Mouse (Mus musculus): ENCODE measurements around the gene Gm4201. TPM values are rescaled to one million over a fixed set of nuclear protein-coding genes. Genes with fewer than 3 reads are reported as not detected.
"Not testable (repeated sequence)": the region's sequence is repeated elsewhere in the genome, so short reads cannot be mapped to it uniquely, and the experiment has no call there.

Gm4201 gene
- not detected for total RNA-seq (2021)

DNA sequence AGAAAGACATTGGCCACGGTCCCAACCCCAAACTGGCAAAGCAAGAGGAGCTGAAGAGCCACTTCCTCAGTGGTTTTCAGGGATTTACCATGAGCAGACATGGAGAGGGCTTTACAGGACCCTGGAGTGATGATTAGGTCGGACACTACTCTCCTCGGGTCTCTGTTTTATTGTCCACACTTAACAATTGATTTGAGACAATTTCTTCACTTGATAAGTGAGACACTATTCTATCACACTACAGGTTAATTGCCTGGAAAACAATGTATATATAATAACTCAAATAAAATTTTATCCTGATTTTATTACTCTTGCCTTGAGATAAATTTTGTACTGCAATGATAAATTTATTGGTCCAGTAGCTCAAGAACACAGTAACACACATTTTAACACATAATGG, at the start of gene Gm4201:
Gm4201 (minus strand) TSS at position 101 of the 400 bp plus-strand sequence.
- DNase-seq (ENCODE audit: low spot score in 2 of 2); intact Hi-C loops (cut with DNase I): not testable (repeated sequence)

- intact Hi-C loops (cut with DNase I); DNase-seq (ENCODE audit: low spot score in 2 of 2): not testable (repeated sequence)
Measured at GRCm38 (mm10) chr7:22588027-22588426, 22.9 kb upstream of the Gm4201 start, which contains the start of gene Gm4565. TSS of gene Gm4565 (minus strand) at chr7:22588127.

DNA sequence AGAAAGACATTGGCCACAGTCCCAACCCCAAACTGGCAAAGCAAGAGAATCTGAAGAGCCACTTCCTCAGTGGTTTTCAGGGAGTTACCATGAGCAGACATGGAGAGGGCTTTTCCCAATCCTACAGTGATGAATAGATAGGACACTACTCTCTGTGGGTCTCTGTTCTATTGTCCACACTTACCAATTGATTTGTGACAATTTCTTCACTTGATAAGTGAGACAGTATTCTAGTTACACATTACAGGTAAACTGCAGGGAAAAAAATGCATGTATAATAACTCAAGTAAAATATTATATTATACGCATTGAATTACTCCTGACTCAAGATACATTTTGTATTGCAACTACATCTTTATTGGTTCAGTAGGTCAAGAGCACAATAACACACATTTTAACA, 30.4 kb downstream of the Gm4201 start, which contains the start of gene Gm8677:
Gm8677 (minus strand) TSS at position 101 of the 400 bp plus-strand sequence.
- intact Hi-C loops (cut with DNase I); DNase-seq (ENCODE audit: low spot score in 2 of 2): not testable (repeated sequence)

GRCm38 (mm10) chr7:22522667-22523066, 42.5 kb downstream of the Gm4201 start, which contains the start of gene Vmn1r152:
TSS of gene Vmn1r152 (plus strand) at chr7:22522967.
- intact Hi-C loops (cut with DNase I); DNase-seq (ENCODE audit: low spot score in 2 of 2): not testable (repeated sequence)

Other genes starting within 250 kb of the Gm4201 start
- not detected for gene Gm4187, start 235.6 kb downstream of the Gm4201 start, total RNA-seq (2021)
- gene Gm8660, start 194.3 kb downstream of the Gm4201 start, total RNA-seq (2021): not detected
- gene Vmn1r148, start 151.8 kb downstream of the Gm4201 start, total RNA-seq (2021): not detected
- not detected for gene Vmn1r149, start 127.1 kb downstream of the Gm4201 start, total RNA-seq (2021)
- gene Gm10665, start 101.3 kb downstream of the Gm4201 start, total RNA-seq (2021): not detected
- not detected for gene Vmn1r151, start 65.7 kb downstream of the Gm4201 start, total RNA-seq (2021)
- not detected for gene Vmn1r152, start 42.4 kb downstream of the Gm4201 start, total RNA-seq (2021)
- not detected for gene Gm8677, start 30.5 kb downstream of the Gm4201 start, total RNA-seq (2021)
- gene Gm4565, start 22.8 kb upstream of the Gm4201 start, total RNA-seq (2021): not detected
- gene Vmn1r155, start 92.7 kb upstream of the Gm4201 start, total RNA-seq (2021): not detected
- gene Gm8693, start 127.0 kb upstream of the Gm4201 start, total RNA-seq (2021): not detected
- not detected for gene Gm4567, start 154.4 kb upstream of the Gm4201 start, total RNA-seq (2021)
- not detected for gene Vmn1r157, start 196.4 kb upstream of the Gm4201 start, total RNA-seq (2021)
- gene Vmn1r158, start 225.4 kb upstream of the Gm4201 start, total RNA-seq (2021): not detected

Measured in left cerebral cortex, postnatal 36 days (tissue).